Mouse (Mus musculus) midbrain, postnatal 0 days (tissue): ENCODE data around the gene Ccdc89. TPM values are rescaled to one million over a fixed set of nuclear protein-coding genes. Genes with fewer than 3 reads are reported as not detected.

ENCODE experiments used
- ATAC-seq: fragments of 200-750 bp; cut with Nextera tagmentation; 2 replicates; pipeline ENCODE4 v1.8.0; 2017; ENCODE audit warnings: moderate number of reproducible peaks, mild to moderate bottlenecking, moderate TSS enrichment, moderate library complexity; ENCODE audit not compliant: low FRiP score
- DNase-seq: peaks from one replicate; pipeline ENCODE4 v3.0.0-alpha.2; 2015; ENCODE audit warnings: low spot score
- H3K27ac ChIP-seq: fragments of 300-500 bp; sonication (generic); 2 replicates; pipeline ENCODE4 v1.5.1; 2014; ENCODE audit warnings: low read depth, mild to moderate bottlenecking, low read length, mixed read lengths
- H3K27me3 ChIP-seq: fragments of 300-500 bp; sonication (generic); 2 replicates; pipeline ENCODE4 v1.6.1; 2014; ENCODE audit warnings: low read length, control low read depth, mixed read lengths; ENCODE audit not compliant: insufficient read depth
- H3K36me3 ChIP-seq: fragments of 300-500 bp; sonication (generic); 2 replicates; pipeline ENCODE4 v1.6.1; 2014; ENCODE audit warnings: low read length, control low read depth, mixed read lengths; ENCODE audit not compliant: insufficient read depth
- H3K4me1 ChIP-seq: fragments of 300-500 bp; sonication (generic); 2 replicates; pipeline ENCODE4 v1.6.1; 2014; ENCODE audit warnings: mild to moderate bottlenecking, control low read depth, antibody characterized with exemption, low read length, mixed read lengths; ENCODE audit not compliant: insufficient read depth
- H3K4me2 ChIP-seq: fragments of 300-500 bp; sonication (generic); 2 replicates; pipeline ENCODE4 v1.6.1; 2014; ENCODE audit warnings: low read depth, mild to moderate bottlenecking, low read length, mixed read lengths; ENCODE audit not compliant: poor library complexity, severe bottlenecking
- H3K4me3 ChIP-seq: fragments of 300-500 bp; sonication (generic); 2 replicates; pipeline ENCODE4 v1.5.1; 2014; ENCODE audit warnings: low read depth, mild to moderate bottlenecking, low read length, moderate library complexity
- H3K9ac ChIP-seq: fragments of 300-500 bp; sonication (generic); replicated peaks from 2 replicates; pipeline ENCODE4 v1.6.1; 2014; ENCODE audit warnings: mild to moderate bottlenecking, low read length, moderate library complexity, mixed read lengths; ENCODE audit not compliant: poor library complexity, severe bottlenecking
- H3K9me3 ChIP-seq: fragments of 300-500 bp; sonication (generic); 2 replicates; pipeline ENCODE4 v1.6.1; 2016; ENCODE audit warnings: low read length, control low read depth
- CTCF ChIP-seq: IDR thresholded peaks from 2 replicates; pipeline ENCODE4 v1.5.1; 2016; ENCODE audit warnings: antibody characterized with exemption, mild to moderate bottlenecking
- WGBS: fragments of 180-500 bp; shearing (Covaris S2); extraction: QIAGEN DNeasy Blood & Tissue Kit; methylation state at CpG from one replicate; pipeline ENCODE4 v1.1.7; 2014; 5-methylcytosine and 5-hydroxymethylcytosine counted together
- polyA plus RNA-seq: library from polyadenylated mRNA; unstranded; fragments of >200 nt; fragmentation: Nextera tagmentation; extraction: Ambion mirVana; gene quantifications from 2 replicates; pipeline ENCODE4 v1.2.1, GENCODE M21; 2015
- total RNA-seq: library from RNA; depleted of rRNA; stranded (reverse); fragments of >200 nt; gene quantifications from 2 replicates; pipeline ENCODE4 v1.2.3, GENCODE M21; 2014; rRNA removed

Gene Ccdc89
- total and polyA plus RNA-seq, 2 experiments from 2014 or later: 1.1 to 1.3 TPM

- 62% methylated on average over 10 of the region's 10 CpGs for whole genome bisulfite sequencing
- Histone ChIP-seq H3K9me3 (no peaks in the 10 kb centered on the region), H3K4me3 (no peak overlapping the region), H3K27me3 (no peaks in the 10 kb centered on the region), H3K4me2 (no peak overlapping the region), H3K4me1 (no peaks in the 10 kb centered on the region), H3K36me3 (no peaks in the 10 kb centered on the region), H3K9ac (no peak overlapping the region), H3K27ac (no peak overlapping the region)
- TF ChIP-seq CTCF: no peak
- DNase-seq (no peak), ATAC-seq (no peak)
Observed at GRCm38 (mm10) chr7:90460330-90460729, 34.0 kb downstream of the Ccdc89 start.

- 18% methylated on average over 14 of the region's 14 CpGs for WGBS
- no peak overlapping the region for H3K4me2 ChIP-seq
- no peak overlapping the region for H3K9ac ChIP-seq
- ATAC-seq (no peak), DNase-seq (no peak)
- no peaks in the 10 kb centered on the region for H3K4me1 ChIP-seq
- H3K27me3 ChIP-seq: no peaks in the 10 kb centered on the region
- no peaks in the 10 kb centered on the region for H3K36me3 ChIP-seq
- peak; percentile 37; the same call in 1 of the 2 replicates for TF ChIP-seq CTCF
- H3K4me3 ChIP-seq: no peak overlapping the region
- H3K27ac ChIP-seq: no peak overlapping the region
- H3K9me3 ChIP-seq: no peaks in the 10 kb centered on the region
Observed at GRCm38 (mm10) chr7:90460930-90461329, 34.6 kb downstream of the Ccdc89 start.

- Histone ChIP-seq H3K4me2 (no peak overlapping the region), H3K36me3 (no peaks in the 10 kb centered on the region), H3K4me3 (no peak overlapping the region), H3K4me1 (no peaks in the 10 kb centered on the region), H3K27me3 (no peaks in the 10 kb centered on the region), H3K27ac (no peak overlapping the region), H3K9me3 (no peaks in the 10 kb centered on the region), H3K9ac (no peak overlapping the region)
- TF ChIP-seq CTCF: no peak
- ATAC-seq (no peak), DNase-seq (no peak)
- WGBS: 89% methylated on average over 5 of the region's 5 CpGs
Observed at GRCm38 (mm10) chr7:90461441-90461840, 35.1 kb downstream of the Ccdc89 start.

GRCm38 (mm10) chr7:90473511-90473910 lies 47.1 kb downstream of the Ccdc89 start:
- Histone ChIP-seq H3K27me3 (no peaks in the 10 kb centered on the region), H3K27ac (no peak overlapping the region), H3K4me1 (0 out of 2 replicates have a peak, but pooled peaks cover 4% of the 10 kb centered on the region), H3K4me2 (no peak overlapping the region), H3K4me3 (no peak overlapping the region), H3K9ac (no peak overlapping the region), H3K9me3 (no peaks in the 10 kb centered on the region), H3K36me3 (no peaks in the 10 kb centered on the region)
- ATAC-seq: no peak
- DNase-seq: no peak
- 67% methylated on average over 2 of the region's 2 CpGs for WGBS
- no peak for TF ChIP-seq CTCF

- WGBS: 0% methylated on average over 36 of the region's 36 CpGs
- Histone ChIP-seq H3K27me3 (no peaks in the 10 kb centered on the region), H3K9ac (peak within 1 kb of the TSS; percentile 81), H3K4me3 (peak within 1 kb of the TSS; percentile 65), H3K4me1 (0 out of 2 replicates have a peak, but pooled peaks cover 4% of the 10 kb centered on the region), H3K4me2 (peak within 1 kb of the TSS; percentile 76), H3K9me3 (no peaks in the 10 kb centered on the region), H3K36me3 (no peaks in the 10 kb centered on the region), H3K27ac (peak within 1 kb of the TSS; percentile 93)
- ATAC-seq (peak; percentile 100), DNase-seq (peak; percentile 98)
- no peak for TF ChIP-seq CTCF
Observed at GRCm38 (mm10) chr7:90475793-90476312, 49.5 kb downstream of the Ccdc89 start, which contains the start of gene Tmem126b. TSS of gene Tmem126b (minus strand) at chr7:90476001.

GRCm38 (mm10) chr7:90476313-90477245 lies 50.2 kb downstream of the Ccdc89 start, which contains the start of gene Dlg2:
TSS of gene Dlg2 (plus strand) at chr7:90476672.
- Histone ChIP-seq H3K36me3 (no peaks in the 10 kb centered on the region), H3K9ac (peak within 1 kb of the TSS; percentile 81), H3K4me1 (0 out of 2 replicates have a peak, but pooled peaks cover 4% of the 10 kb centered on the region), H3K27ac (peak within 1 kb of the TSS; percentile 93), H3K4me3 (peak within 1 kb of the TSS; percentile 65), H3K9me3 (no peaks in the 10 kb centered on the region), H3K4me2 (peak within 1 kb of the TSS; percentile 76), H3K27me3 (no peaks in the 10 kb centered on the region)
- WGBS: under 1% methylated on average over 32 of the region's 32 CpGs
- no peak for TF ChIP-seq CTCF
- ATAC-seq (peak; percentile 80), DNase-seq (peak; percentile 61)

Other genes starting within 250 kb of the Ccdc89 start
- gene Ccdc83, start 160.8 kb upstream of the Ccdc89 start, total RNA-seq: not detected in 2 replicates
- gene Ccdc83, start 160.8 kb upstream of the Ccdc89 start, polyA plus RNA-seq: not detected in 2 replicates
- 8.7 and 17.5 TPM in 2 replicates for gene Sytl2, start 124.3 kb upstream of the Ccdc89 start, total RNA-seq
- gene Sytl2, start 124.3 kb upstream of the Ccdc89 start, polyA plus RNA-seq: 11.0 and 11.7 TPM in 2 replicates
- 89.3 and 92.8 TPM in 2 replicates for gene Crebzf, start 16.2 kb downstream of the Ccdc89 start, total RNA-seq
- 22.0 and 24.5 TPM in 2 replicates for gene Crebzf, start 16.2 kb downstream of the Ccdc89 start, polyA plus RNA-seq
- gene Tmem126a, start 30.7 kb downstream of the Ccdc89 start, total RNA-seq: 41.2 and 65.6 TPM in 2 replicates
- gene Tmem126a, start 30.7 kb downstream of the Ccdc89 start, polyA plus RNA-seq: 129 and 137 TPM in 2 replicates
- 15.1 and 19.0 TPM in 2 replicates for gene Tmem126b, start 49.4 kb downstream of the Ccdc89 start, total RNA-seq
- 25.6 and 28.9 TPM in 2 replicates for gene Tmem126b, start 49.4 kb downstream of the Ccdc89 start, polyA plus RNA-seq
- gene Dlg2, start 50.1 kb downstream of the Ccdc89 start, total RNA-seq: 122 and 126 TPM in 2 replicates
- gene Dlg2, start 50.1 kb downstream of the Ccdc89 start, polyA plus RNA-seq: 16.9 and 21.6 TPM in 2 replicates